Mouse (Mus musculus) C2C12 (cell line): Measurements from ENCODE around the gene Amdhd1. TPM values are rescaled to one million over a fixed set of nuclear protein-coding genes. Genes with fewer than 3 reads are reported as not detected.
A peak's percentile ranks its signal among the peaks of the same experiment; 100 is the strongest.

ENCODE experiments used
- H3K27me3 ChIP-seq: one replicate; pipeline ENCODE4 v1.6.1; 2011; ENCODE audit not compliant: control insufficient read depth, insufficient read depth, insufficient read length
- H3K36me3 ChIP-seq: one replicate; pipeline ENCODE4 v1.6.1; 2011; ENCODE audit not compliant: control insufficient read depth, insufficient read depth
- H3K4me3 ChIP-seq: one replicate; pipeline ENCODE4 v1.5.1; 2011; ENCODE audit warnings: mild to moderate bottlenecking, control low read depth; ENCODE audit not compliant: poor library complexity, insufficient read depth, severe bottlenecking
- H3K79me2 ChIP-seq: one replicate; pipeline ENCODE4 v1.6.1; 2011; ENCODE audit not compliant: control insufficient read depth, insufficient read depth
- H3K79me3 ChIP-seq: one replicate; pipeline ENCODE4 v1.6.1; 2011; ENCODE audit warnings: low read depth, control low read depth
- H3ac ChIP-seq: one replicate; pipeline ENCODE3; 2011; ENCODE audit warnings: low read depth; ENCODE audit not compliant: control insufficient read depth, insufficient read length
- CEBPB ChIP-seq: IDR thresholded peaks from one replicate; pipeline ENCODE4 v1.6.1; 2011; ENCODE audit warnings: low read depth, mild to moderate bottlenecking, control low read depth, moderate library complexity
- CTCF ChIP-seq: IDR thresholded peaks from one replicate; pipeline ENCODE4 v1.5.1; 2011; ENCODE audit not compliant: control insufficient read depth, insufficient read depth, insufficient read length
- FOSL1 ChIP-seq: IDR thresholded peaks from one replicate; pipeline ENCODE4 v1.8.0; 2011; ENCODE audit warnings: mild to moderate bottlenecking, low read length; ENCODE audit not compliant: poor library complexity, insufficient read depth, severe bottlenecking
- MAX ChIP-seq: IDR thresholded peaks from one replicate; pipeline ENCODE4 v1.6.1; 2011; ENCODE audit warnings: mild to moderate bottlenecking, control low read depth
- MYOD1 ChIP-seq: IDR thresholded peaks from one replicate; pipeline ENCODE4 v1.6.1; 2011; ENCODE audit warnings: low read depth; ENCODE audit not compliant: control insufficient read depth, insufficient read length
- MYOG ChIP-seq: IDR thresholded peaks from one replicate; pipeline ENCODE4 v1.6.1; 2011; ENCODE audit not compliant: control insufficient read depth, insufficient read length; ENCODE audit errors: extremely low read depth
- USF1 ChIP-seq: IDR thresholded peaks from one replicate; pipeline ENCODE4 v1.6.1; 2011; ENCODE audit warnings: low read depth, mild to moderate bottlenecking, control low read depth, moderate library complexity
- long read RNA-seq, 2 experiments: library from polyadenylated mRNA; unstranded; transcript quantifications; one replicate each; pipeline ENCODE4 v2.0.0; 2019 to 2020
- polyA plus RNA-seq: library from polyadenylated mRNA; unstranded; fragments of >200 nt; fragmentation: generic; extraction: Trizol; gene quantifications from one replicate; pipeline ENCODE4 v1.2.1, GENCODE M21; 2012; ENCODE audit warnings: missing spikeins

Gene Amdhd1
- 0.04 TPM for polyA plus RNA-seq
- long read RNA-seq, experiment 1, partial matches to known transcripts, result 1 of 1 reads
- long read RNA-seq, experiment 1, other reads (novel, unspliced or antisense), result 0 of 1 reads
- long read RNA-seq, experiment 2, result 0 reads

GRCm38 (mm10) chr10:93539775-93540430 lies at the start of gene Amdhd1:
Gene Amdhd1 (minus strand): TSS chr10:93540033.
- Histone ChIP-seq H3K79me2 (no peaks in the 10 kb centered on the region), H3K79me3 (no peaks in the 10 kb centered on the region), H3K4me3 (peak within 1 kb of the TSS; percentile 25), H3K27me3 (no peaks in the 10 kb centered on the region), H3ac (peak within 1 kb of the TSS; percentile 20), H3K36me3 (no peaks in the 10 kb centered on the region)
- no peak for TF ChIP-seq CEBPB
- TF ChIP-seq USF1, result no peak
- TF ChIP-seq MAX, result peak; percentile 17
- no peak for TF ChIP-seq MYOD1
- peak; percentile 84 for TF ChIP-seq CTCF

- Histone ChIP-seq H3K79me2 (peaks cover 51% of the 10 kb centered on the region), H3K4me3 (peak within 1 kb of the TSS; percentile 72), H3K36me3 (peaks cover 30% of the 10 kb centered on the region), H3K79me3 (peaks cover 41% of the 10 kb centered on the region), H3ac (peak within 1 kb of the TSS; percentile 89), H3K27me3 (no peaks in the 10 kb centered on the region)
- no peak for TF ChIP-seq MYOD1
- no peak for TF ChIP-seq MAX
- TF ChIP-seq USF1, result no peak
- TF ChIP-seq CEBPB, result no peak
- no peak for TF ChIP-seq MYOG
- TF ChIP-seq FOSL1, result no peak
- TF ChIP-seq CTCF, result no peak
These were observed 49.5 kb upstream of the Amdhd1 start, which contains the start of gene Snrpf for GRCm38 (mm10) chr10:93589281-93589848. Gene Snrpf (minus strand): TSS chr10:93589706.

GRCm38 (mm10) chr10:93588796-93589195 lies 49.0 kb upstream of the Amdhd1 start:
- Histone ChIP-seq H3K79me2 (peaks cover 54% of the 10 kb centered on the region), H3ac (peak overlapping the region; percentile 89), H3K27me3 (no peaks in the 10 kb centered on the region), H3K36me3 (peaks cover 35% of the 10 kb centered on the region), H3K4me3 (peak overlapping the region; percentile 72), H3K79me3 (peaks cover 41% of the 10 kb centered on the region)
- TF ChIP-seq MYOG, result no peak
- TF ChIP-seq FOSL1, result no peak
- no peak for TF ChIP-seq USF1
- TF ChIP-seq MYOD1, result no peak
- TF ChIP-seq MAX, result no peak
- TF ChIP-seq CEBPB, result no peak
- TF ChIP-seq CTCF, result no peak

- peaks cover 19% of the 10 kb centered on the region for H3K36me3 ChIP-seq
- no peak overlapping the region for H3ac ChIP-seq
- H3K27me3 ChIP-seq, result no peaks in the 10 kb centered on the region
- H3K79me2 ChIP-seq, result no peaks in the 10 kb centered on the region
- no peaks in the 10 kb centered on the region for H3K79me3 ChIP-seq
- TF ChIP-seq MYOD1 (no peak), CTCF (peak; percentile 58)
- H3K4me3 ChIP-seq, result no peak overlapping the region
These were observed 37.5 kb upstream of the Amdhd1 start for GRCm38 (mm10) chr10:93577271-93577886.

GRCm38 (mm10) chr10:93575960-93576359 lies 36.1 kb upstream of the Amdhd1 start:
- Histone ChIP-seq H3K4me3 (no peak overlapping the region), H3ac (no peak overlapping the region), H3K27me3 (no peaks in the 10 kb centered on the region), H3K79me2 (no peaks in the 10 kb centered on the region), H3K79me3 (no peaks in the 10 kb centered on the region), H3K36me3 (peaks cover 5% of the 10 kb centered on the region)
- no peak for TF ChIP-seq MYOD1

GRCm38 (mm10) chr10:93574966-93575365 lies 35.1 kb upstream of the Amdhd1 start:
- Histone ChIP-seq H3K27me3 (no peaks in the 10 kb centered on the region), H3K4me3 (no peak overlapping the region), H3K79me2 (no peaks in the 10 kb centered on the region), H3K36me3 (no peaks in the 10 kb centered on the region), H3K79me3 (no peaks in the 10 kb centered on the region), H3ac (no peak overlapping the region)
- TF ChIP-seq FOSL1, result no peak
- TF ChIP-seq CTCF, result no peak
- TF ChIP-seq USF1, result no peak
- TF ChIP-seq MAX, result no peak
- TF ChIP-seq CEBPB, result no peak
- no peak for TF ChIP-seq MYOG
- no peak for TF ChIP-seq MYOD1
